Mouse (Mus musculus): ENCODE measurements around the gene Zranb1.

Zranb1 gene

DNA sequence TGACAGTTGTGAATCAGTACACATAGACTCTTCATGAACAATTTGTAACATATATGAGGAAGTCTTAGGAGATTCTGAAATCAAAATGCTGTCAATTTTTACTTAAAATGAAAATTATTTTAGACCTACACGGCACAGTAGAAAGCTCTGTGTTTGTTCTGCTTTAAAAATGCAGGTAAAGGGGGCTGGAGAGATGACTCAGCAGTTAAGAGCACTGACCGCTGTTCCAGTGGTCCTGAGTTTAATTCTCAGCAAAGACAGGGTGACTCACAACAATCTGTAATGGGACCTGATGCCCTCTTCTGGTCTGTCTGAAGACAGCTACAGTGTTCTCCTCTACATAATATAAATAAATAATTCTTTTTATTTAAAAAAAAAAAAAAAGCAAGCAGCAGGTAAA is 34.8 kb downstream of the Zranb1 start:
- TF ChIP-seq GATA4 (IDR thresholded peaks at IDR 0.05; ENCODE audit: insufficient replicate concordance, low read length), result no peak

DNA sequence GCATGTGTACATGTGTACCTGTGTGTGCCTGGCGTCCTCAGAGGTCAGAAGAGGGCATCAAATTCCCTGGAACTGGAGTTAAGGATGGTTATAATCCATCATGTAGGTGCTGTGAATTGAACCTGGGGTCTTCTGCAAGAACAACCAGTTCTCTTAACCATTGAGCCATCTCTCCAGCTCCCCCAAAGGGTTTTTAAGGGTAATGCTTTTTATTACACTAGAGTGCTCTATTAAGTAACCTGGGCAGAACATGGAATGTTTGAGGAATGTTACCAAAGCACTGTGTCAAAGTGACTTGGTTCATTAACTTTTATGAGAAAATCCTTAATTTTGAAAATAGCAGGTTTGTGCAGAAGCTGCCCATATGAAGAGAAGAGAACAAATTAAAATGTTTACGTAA is 41.1 kb downstream of the Zranb1 start:
- no peak for TF ChIP-seq GATA4 (IDR thresholded peaks at IDR 0.05; ENCODE audit: insufficient replicate concordance, low read length)

DNA sequence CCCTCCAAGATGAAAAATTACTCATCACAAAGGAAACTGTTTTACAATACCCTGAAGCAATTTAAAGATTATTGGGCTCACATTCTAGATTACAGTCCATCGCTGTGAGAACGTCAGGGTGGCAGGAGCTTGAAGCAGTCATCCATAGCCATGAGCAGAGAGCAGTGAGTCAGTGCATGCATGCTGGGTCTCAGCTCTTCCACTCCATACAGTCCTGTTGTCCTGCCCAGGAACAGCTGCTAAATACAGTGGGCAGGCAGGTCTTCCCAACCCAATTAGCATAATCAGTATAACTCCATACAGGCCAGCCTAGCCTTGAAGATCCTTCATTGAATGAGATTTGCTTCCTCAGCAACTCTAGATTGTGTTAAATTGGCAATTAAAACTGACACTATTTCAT is 45.1 kb downstream of the Zranb1 start:
- no peak for TF ChIP-seq GATA4 (IDR thresholded peaks at IDR 0.05; ENCODE audit: insufficient replicate concordance, low read length)

GRCm38 (mm10) chr7:132977981-132978380 is 47.0 kb downstream of the Zranb1 start:
- TF ChIP-seq GATA4 (IDR thresholded peaks at IDR 0.05; ENCODE audit: insufficient replicate concordance, low read length), result no peak

GRCm38 (mm10) chr7:132982639-132983038 is 51.7 kb downstream of the Zranb1 start:
- TF ChIP-seq GATA4 (IDR thresholded peaks at IDR 0.05; ENCODE audit: insufficient replicate concordance, low read length), result no peak

GRCm38 (mm10) chr7:132989839-132990238 is 58.9 kb downstream of the Zranb1 start:
- no peak for TF ChIP-seq GATA4 (IDR thresholded peaks at IDR 0.05; ENCODE audit: insufficient replicate concordance, low read length)

- TF ChIP-seq GATA4 (IDR thresholded peaks at IDR 0.05; ENCODE audit: insufficient replicate concordance, low read length), result no peak
Observed at GRCm38 (mm10) chr7:132991240-132991900, 60.4 kb downstream of the Zranb1 start.

GRCm38 (mm10) chr7:132992967-132993615 is 62.1 kb downstream of the Zranb1 start:
- no peak for TF ChIP-seq GATA4 (IDR thresholded peaks at IDR 0.05; ENCODE audit: insufficient replicate concordance, low read length)

DNA sequence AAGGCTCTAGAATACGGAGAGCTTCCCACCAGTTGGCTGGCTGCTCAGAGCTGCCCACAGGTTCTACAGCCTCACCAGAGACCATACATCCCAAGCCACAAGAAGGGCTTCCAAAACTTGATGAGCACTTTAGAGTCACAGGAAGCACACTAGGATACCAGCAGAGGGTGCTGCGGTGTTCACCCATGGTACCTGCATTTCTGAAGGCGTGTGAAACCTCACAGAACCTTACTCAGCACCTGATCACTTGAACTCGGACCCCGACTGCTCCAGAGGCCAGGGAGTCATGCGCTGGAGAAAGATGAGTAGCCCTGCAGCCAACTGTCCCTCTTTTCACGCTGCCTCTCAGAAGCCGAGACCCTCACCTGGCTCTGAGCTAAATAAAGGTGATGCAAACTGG is 63.2 kb downstream of the Zranb1 start:
- no peak for TF ChIP-seq GATA4 (IDR thresholded peaks at IDR 0.05; ENCODE audit: insufficient replicate concordance, low read length)

GRCm38 (mm10) chr7:132994628-132995191 is 63.8 kb downstream of the Zranb1 start:
- no peak for TF ChIP-seq GATA4 (IDR thresholded peaks at IDR 0.05; ENCODE audit: insufficient replicate concordance, low read length)

DNA sequence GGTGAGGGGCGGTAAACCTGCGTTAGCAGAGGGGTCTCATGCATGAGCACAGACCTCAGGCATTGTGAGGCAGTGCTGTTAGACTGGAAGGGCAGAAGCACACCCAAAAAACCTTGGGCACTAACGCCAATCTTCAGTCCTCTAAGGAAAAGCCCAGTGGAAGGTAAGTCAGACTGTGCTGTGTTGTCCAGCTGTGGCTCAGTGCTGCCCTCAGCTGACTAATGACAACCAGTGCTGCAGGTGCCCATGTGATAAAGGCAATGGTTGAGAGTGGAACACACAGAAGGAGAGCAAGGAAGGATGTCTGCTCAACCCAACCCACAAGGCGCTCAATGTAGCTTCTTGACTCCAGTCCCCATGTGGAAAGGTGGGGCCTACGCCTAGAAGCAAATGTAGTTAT is 65.4 kb downstream of the Zranb1 start:
- no peak for TF ChIP-seq GATA4 (IDR thresholded peaks at IDR 0.05; ENCODE audit: insufficient replicate concordance, low read length)

GRCm38 (mm10) chr7:132998639-132999038 is 67.7 kb downstream of the Zranb1 start:
- no peak for TF ChIP-seq GATA4 (IDR thresholded peaks at IDR 0.05; ENCODE audit: insufficient replicate concordance, low read length)

DNA sequence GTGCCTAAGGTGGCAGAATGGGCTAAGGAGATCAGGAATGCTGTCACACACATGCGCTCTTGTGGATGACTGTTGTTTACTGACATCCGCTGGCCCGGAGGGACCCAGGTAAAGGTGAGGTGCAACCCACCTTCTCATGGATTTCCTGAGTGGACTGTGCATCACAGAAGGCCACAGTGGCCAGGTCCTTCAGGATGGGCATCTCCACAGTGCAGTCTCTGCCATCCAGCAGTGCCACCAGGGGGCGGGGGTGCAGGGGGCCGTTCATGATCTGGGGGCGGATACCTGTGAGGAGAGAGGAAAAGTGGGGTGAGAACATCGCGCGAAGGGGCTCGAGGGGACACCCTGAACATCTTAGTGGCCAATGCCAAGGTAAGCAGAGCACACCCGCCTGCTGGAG is 68.1 kb downstream of the Zranb1 start:
- TF ChIP-seq GATA4 (IDR thresholded peaks at IDR 0.05; ENCODE audit: insufficient replicate concordance, low read length), result no peak

- no peak for TF ChIP-seq GATA4 (IDR thresholded peaks at IDR 0.05; ENCODE audit: insufficient replicate concordance, low read length)
Observed at GRCm38 (mm10) chr7:133001388-133001787, 70.4 kb downstream of the Zranb1 start.

GRCm38 (mm10) chr7:133002271-133002670 is 71.3 kb downstream of the Zranb1 start:
- no peak for TF ChIP-seq GATA4 (IDR thresholded peaks at IDR 0.05; ENCODE audit: insufficient replicate concordance, low read length)

DNA sequence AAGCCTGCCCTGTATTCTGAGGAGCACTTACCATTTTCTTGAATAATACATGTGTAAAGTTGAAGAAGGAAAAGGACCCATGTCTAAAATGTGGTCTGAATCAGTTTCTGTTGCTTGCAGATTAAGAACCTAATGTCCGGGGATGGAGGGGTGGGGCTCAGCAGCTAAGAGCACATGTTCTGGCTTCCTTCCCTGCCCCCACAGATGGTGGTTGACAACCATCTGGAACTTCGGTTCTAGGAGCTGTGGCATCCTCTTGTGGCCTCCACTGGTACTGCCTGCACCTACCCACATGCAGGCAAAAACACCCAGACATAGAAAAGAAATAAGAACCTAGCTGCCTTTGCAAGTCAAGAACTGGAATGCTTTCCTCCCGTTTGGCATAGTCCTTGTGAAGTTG is 72.5 kb downstream of the Zranb1 start:
- no peak for TF ChIP-seq GATA4 (IDR thresholded peaks at IDR 0.05; ENCODE audit: insufficient replicate concordance, low read length)
